Mouse (Mus musculus): ENCODE measurements around the gene Cdc16.

Gene Cdc16

DNA sequence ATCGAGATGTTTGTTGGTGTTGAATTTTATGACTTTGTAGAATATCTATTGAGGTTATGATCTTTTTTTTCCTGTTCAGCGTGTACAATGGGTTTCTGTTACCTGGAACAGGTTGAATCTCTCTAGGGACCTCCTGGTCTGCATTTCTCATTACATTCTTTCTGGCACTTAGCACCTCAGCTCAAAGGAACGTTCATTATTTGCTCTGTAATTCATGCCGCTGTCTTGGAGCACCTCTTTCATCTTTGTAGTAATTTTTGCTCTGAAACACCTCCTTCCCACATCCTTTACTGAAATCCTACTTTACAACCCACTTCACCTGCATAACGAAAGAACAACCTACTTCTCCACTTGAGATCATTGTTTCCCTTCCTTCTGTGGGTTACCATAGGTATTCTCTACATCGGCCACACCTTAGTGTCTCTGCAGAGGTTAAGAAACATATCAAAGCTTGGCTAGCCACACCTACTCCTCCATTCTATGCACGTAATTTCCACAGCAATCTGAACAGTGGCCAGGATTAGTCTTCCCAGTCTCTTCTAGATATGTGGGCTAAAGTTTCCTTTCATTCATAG lies 71.2 kb downstream of the Cdc16 start:
- no peak for DNase-seq
